Mouse (Mus musculus): ENCODE results near the gene Slc6a11. TPM values are rescaled to one million over a fixed set of nuclear protein-coding genes. Genes with fewer than 3 reads are reported as not detected.

The Slc6a11 gene
- polyA plus RNA-seq, 1 experiment from 2014 or later: not detected

GRCm38 (mm10) chr6:114264010-114264409 is 133.0 kb downstream of the Slc6a11 start:
- Histone ChIP-seq H3K4me1 (ENCODE audit: control insufficient read depth, insufficient read depth, low read length) (peaks cover 4% of the 10 kb centered on the region; the same call in 1 of the 2 replicates), H3K36me3 (ENCODE audit: control insufficient read depth, insufficient read depth, low read length) (no peaks in the 10 kb centered on the region), H3K9ac (ENCODE audit: low read depth, low read length) (no peak overlapping the region), H3K9me3 (replicated peaks; ENCODE audit: control insufficient read depth, low read length) (no peaks in the 10 kb centered on the region), H3K27me3 (ENCODE audit: control insufficient read depth, insufficient read depth, low read length) (peaks cover 22% of the 10 kb centered on the region), H3K27ac (ENCODE audit: low read depth, low read length) (no peak overlapping the region), H3K4me3 (ENCODE audit: low read depth, low read length) (no peak overlapping the region), H3K4me2 (no peak overlapping the region)
- WGBS (ENCODE audit: insufficient replicate concordance): 52% methylated on average over 3 of the region's 3 CpGs
- no peak for ATAC-seq (replicated peaks; ENCODE audit: insufficient number of reproducible peaks, low FRiP score, low TSS enrichment)

- Histone ChIP-seq H3K4me2 (no peak overlapping the region), H3K27me3 (ENCODE audit: control insufficient read depth, insufficient read depth, low read length) (peaks cover 22% of the 10 kb centered on the region)
- WGBS (ENCODE audit: insufficient replicate concordance): 32% methylated on average over 5 of the region's 5 CpGs
Measured at GRCm38 (mm10) chr6:114264426-114264825, 133.4 kb downstream of the Slc6a11 start.

DNA sequence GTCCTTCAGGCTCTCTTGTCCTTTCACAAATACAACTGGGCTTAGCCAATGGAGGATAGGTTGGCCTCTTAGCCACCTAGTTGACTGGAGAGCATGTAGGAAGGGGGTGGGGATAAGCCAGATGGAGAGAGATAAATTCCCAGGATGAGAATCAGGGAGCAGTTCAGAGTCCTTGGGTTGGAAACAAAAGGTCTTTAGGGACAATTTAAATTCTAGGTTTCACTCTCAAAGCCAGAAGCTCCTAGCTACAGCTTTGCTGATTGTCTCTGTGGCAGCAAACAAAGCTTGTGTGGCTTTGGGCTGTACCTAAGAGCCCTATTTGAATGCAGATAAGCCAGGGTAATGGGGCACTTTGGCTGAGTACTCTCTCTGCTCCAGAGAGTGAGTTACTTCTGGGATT is 135.2 kb downstream of the Slc6a11 start:
- Histone ChIP-seq H3K27ac (ENCODE audit: low read depth, low read length) (no peak overlapping the region), H3K27me3 (ENCODE audit: control insufficient read depth, insufficient read depth, low read length) (peaks cover 34% of the 10 kb centered on the region)
- ATAC-seq (replicated peaks; ENCODE audit: insufficient number of reproducible peaks, low FRiP score, low TSS enrichment): no peak

More at GRCm38 (mm10) chr6:114264426-114264825, 133.4 kb downstream of the Slc6a11 start:
- Histone ChIP-seq H3K9ac (ENCODE audit: low read depth, low read length) (no peak overlapping the region), H3K9me3 (replicated peaks; ENCODE audit: control insufficient read depth, low read length) (no peaks in the 10 kb centered on the region), H3K27ac (ENCODE audit: low read depth, low read length) (no peak overlapping the region), H3K4me1 (ENCODE audit: control insufficient read depth, insufficient read depth, low read length) (peaks cover 4% of the 10 kb centered on the region; the same call in 1 of the 2 replicates), H3K36me3 (ENCODE audit: control insufficient read depth, insufficient read depth, low read length) (no peaks in the 10 kb centered on the region), H3K4me3 (ENCODE audit: low read depth, low read length) (no peak overlapping the region)
- no peak for ATAC-seq (replicated peaks; ENCODE audit: insufficient number of reproducible peaks, low FRiP score, low TSS enrichment)

GRCm38 (mm10) chr6:114267979-114268378 is 136.9 kb downstream of the Slc6a11 start:
- Histone ChIP-seq H3K36me3 (ENCODE audit: control insufficient read depth, insufficient read depth, low read length) (no peaks in the 10 kb centered on the region), H3K27me3 (ENCODE audit: control insufficient read depth, insufficient read depth, low read length) (peaks cover 30% of the 10 kb centered on the region), H3K9ac (ENCODE audit: low read depth, low read length) (no peak overlapping the region), H3K27ac (ENCODE audit: low read depth, low read length) (no peak overlapping the region), H3K9me3 (replicated peaks; ENCODE audit: control insufficient read depth, low read length) (no peaks in the 10 kb centered on the region), H3K4me1 (ENCODE audit: control insufficient read depth, insufficient read depth, low read length) (peaks cover 4% of the 10 kb centered on the region; the same call in 1 of the 2 replicates), H3K4me3 (ENCODE audit: low read depth, low read length) (no peak overlapping the region), H3K4me2 (no peak overlapping the region)
- ATAC-seq (replicated peaks; ENCODE audit: insufficient number of reproducible peaks, low FRiP score, low TSS enrichment): no peak
- WGBS (ENCODE audit: insufficient replicate concordance): 32% methylated on average over 4 of the region's 4 CpGs

More for the DNA sequence above, 135.2 kb downstream of the Slc6a11 start:
- H3K36me3 ChIP-seq (ENCODE audit: control insufficient read depth, insufficient read depth, low read length): no peaks in the 10 kb centered on the region
- no peaks in the 10 kb centered on the region for H3K9me3 ChIP-seq (replicated peaks; ENCODE audit: control insufficient read depth, low read length)
- no peak overlapping the region for H3K9ac ChIP-seq (ENCODE audit: low read depth, low read length)
- H3K4me1 ChIP-seq (ENCODE audit: control insufficient read depth, insufficient read depth, low read length): peaks cover 4% of the 10 kb centered on the region; the same call in 1 of the 2 replicates
- no peak overlapping the region for H3K4me2 ChIP-seq
- no peak overlapping the region for H3K4me3 ChIP-seq (ENCODE audit: low read depth, low read length)

- Histone ChIP-seq H3K27me3 (ENCODE audit: control insufficient read depth, insufficient read depth, low read length) (peaks cover 27% of the 10 kb centered on the region), H3K4me1 (ENCODE audit: control insufficient read depth, insufficient read depth, low read length) (no peaks in the 10 kb centered on the region), H3K9ac (ENCODE audit: low read depth, low read length) (no peak overlapping the region), H3K4me2 (no peak overlapping the region), H3K4me3 (ENCODE audit: low read depth, low read length) (no peak overlapping the region), H3K27ac (ENCODE audit: low read depth, low read length) (no peak overlapping the region), H3K9me3 (replicated peaks; ENCODE audit: control insufficient read depth, low read length) (no peaks in the 10 kb centered on the region), H3K36me3 (ENCODE audit: control insufficient read depth, insufficient read depth, low read length) (no peaks in the 10 kb centered on the region)
- ATAC-seq (replicated peaks; ENCODE audit: insufficient number of reproducible peaks, low FRiP score, low TSS enrichment): no peak
- 79% methylated on average over 2 of the region's 2 CpGs for WGBS (ENCODE audit: insufficient replicate concordance)
Measured at GRCm38 (mm10) chr6:114269589-114269988, 138.5 kb downstream of the Slc6a11 start.

GRCm38 (mm10) chr6:114270799-114271198 is 139.8 kb downstream of the Slc6a11 start:
- H3K27me3 ChIP-seq (ENCODE audit: control insufficient read depth, insufficient read depth, low read length): peaks cover 26% of the 10 kb centered on the region
- no peak overlapping the region for H3K4me2 ChIP-seq
- H3K27ac ChIP-seq (ENCODE audit: low read depth, low read length): no peak overlapping the region
- H3K4me3 ChIP-seq (ENCODE audit: low read depth, low read length): no peak overlapping the region
- no peaks in the 10 kb centered on the region for H3K36me3 ChIP-seq (ENCODE audit: control insufficient read depth, insufficient read depth, low read length)
- no peak for ATAC-seq (replicated peaks; ENCODE audit: insufficient number of reproducible peaks, low FRiP score, low TSS enrichment)
- no peak overlapping the region for H3K9ac ChIP-seq (ENCODE audit: low read depth, low read length)
- no peaks in the 10 kb centered on the region for H3K4me1 ChIP-seq (ENCODE audit: control insufficient read depth, insufficient read depth, low read length)
- H3K9me3 ChIP-seq (replicated peaks; ENCODE audit: control insufficient read depth, low read length): no peaks in the 10 kb centered on the region
- WGBS (ENCODE audit: insufficient replicate concordance): 56% methylated on average over 5 of the region's 5 CpGs

- Histone ChIP-seq H3K27me3 (ENCODE audit: control insufficient read depth, insufficient read depth, low read length) (peaks cover 21% of the 10 kb centered on the region), H3K27ac (ENCODE audit: low read depth, low read length) (no peak overlapping the region), H3K9me3 (replicated peaks; ENCODE audit: control insufficient read depth, low read length) (no peaks in the 10 kb centered on the region), H3K9ac (ENCODE audit: low read depth, low read length) (no peak overlapping the region), H3K4me1 (ENCODE audit: control insufficient read depth, insufficient read depth, low read length) (no peaks in the 10 kb centered on the region), H3K4me3 (ENCODE audit: low read depth, low read length) (no peak overlapping the region), H3K4me2 (no peak overlapping the region), H3K36me3 (ENCODE audit: control insufficient read depth, insufficient read depth, low read length) (no peaks in the 10 kb centered on the region)
- no peak for ATAC-seq (replicated peaks; ENCODE audit: insufficient number of reproducible peaks, low FRiP score, low TSS enrichment)
- WGBS (ENCODE audit: insufficient replicate concordance): 69% methylated on average over 15 of the region's 15 CpGs
Measured at GRCm38 (mm10) chr6:114272279-114272678, 141.2 kb downstream of the Slc6a11 start.

GRCm38 (mm10) chr6:114273997-114274728 is 143.1 kb downstream of the Slc6a11 start:
- no peaks in the 10 kb centered on the region for H3K4me1 ChIP-seq (ENCODE audit: control insufficient read depth, insufficient read depth, low read length)
- no peak for ATAC-seq (replicated peaks; ENCODE audit: insufficient number of reproducible peaks, low FRiP score, low TSS enrichment)
- no peaks in the 10 kb centered on the region for H3K36me3 ChIP-seq (ENCODE audit: control insufficient read depth, insufficient read depth, low read length)
- no peaks in the 10 kb centered on the region for H3K9me3 ChIP-seq (replicated peaks; ENCODE audit: control insufficient read depth, low read length)
- H3K27ac ChIP-seq (ENCODE audit: low read depth, low read length): no peak overlapping the region
- H3K27me3 ChIP-seq (ENCODE audit: control insufficient read depth, insufficient read depth, low read length): peaks cover 30% of the 10 kb centered on the region
- 43% methylated on average over 14 of the region's 14 CpGs for WGBS (ENCODE audit: insufficient replicate concordance)
- no peak overlapping the region for H3K4me2 ChIP-seq
- no peak overlapping the region for H3K4me3 ChIP-seq (ENCODE audit: low read depth, low read length)
- H3K9ac ChIP-seq (ENCODE audit: low read depth, low read length): no peak overlapping the region

DNA sequence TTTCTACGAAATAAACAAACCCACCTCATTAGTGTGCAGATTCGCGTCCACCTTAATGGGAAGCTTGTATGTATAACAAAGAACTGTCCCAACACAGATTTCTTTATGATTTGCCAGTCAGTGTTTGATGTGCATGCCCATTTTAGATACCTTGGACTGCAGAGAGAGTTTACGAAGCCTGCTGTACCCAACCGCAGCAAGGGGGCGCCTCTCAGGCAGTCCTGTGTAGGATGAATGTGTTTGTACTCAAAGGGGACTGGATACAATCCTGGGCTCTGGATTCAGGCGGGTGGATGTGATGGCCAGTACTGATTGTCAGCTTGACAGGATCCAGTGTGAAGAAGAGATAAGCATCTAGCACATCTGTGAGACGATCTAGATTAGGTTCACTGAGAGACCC is 144.8 kb downstream of the Slc6a11 start:
- Histone ChIP-seq H3K27ac (ENCODE audit: low read depth, low read length) (no peak overlapping the region), H3K4me1 (ENCODE audit: control insufficient read depth, insufficient read depth, low read length) (no peaks in the 10 kb centered on the region), H3K9me3 (replicated peaks; ENCODE audit: control insufficient read depth, low read length) (no peaks in the 10 kb centered on the region), H3K27me3 (ENCODE audit: control insufficient read depth, insufficient read depth, low read length) (peaks cover 32% of the 10 kb centered on the region), H3K4me3 (ENCODE audit: low read depth, low read length) (no peak overlapping the region), H3K36me3 (ENCODE audit: control insufficient read depth, insufficient read depth, low read length) (no peaks in the 10 kb centered on the region), H3K9ac (ENCODE audit: low read depth, low read length) (no peak overlapping the region), H3K4me2 (no peak overlapping the region)
- no peak for ATAC-seq (replicated peaks; ENCODE audit: insufficient number of reproducible peaks, low FRiP score, low TSS enrichment)
- 53% methylated on average over 8 of the region's 8 CpGs for WGBS (ENCODE audit: insufficient replicate concordance)

Measured in heart, embryonic 11.5 days (tissue).